Mouse (Mus musculus) limb, embryonic 11.5 days (tissue): ENCODE data around the gene Hist3h2ba. TPM values are rescaled to one million over a fixed set of nuclear protein-coding genes. Genes with fewer than 3 reads are reported as not detected.

ENCODE experiments used
- ATAC-seq: fragments of 200-750 bp; cut with Nextera tagmentation; 2 replicates; pipeline ENCODE4 v1.8.0; 2017; ENCODE audit warnings: low read depth; ENCODE audit not compliant: insufficient number of reproducible peaks, low FRiP score, low TSS enrichment
- DNase-seq: peaks from one replicate; pipeline ENCODE4 v3.0.0-alpha.2; 2015; ENCODE audit warnings: low spot score
- H3K27ac ChIP-seq: fragments of 300-500 bp; sonication (generic); replicated peaks from 2 replicates; pipeline ENCODE4 v1.5.1; 2014; ENCODE audit warnings: low read depth, mild to moderate bottlenecking, low read length
- H3K27me3 ChIP-seq: fragments of 300-500 bp; sonication (generic); 2 replicates; pipeline ENCODE4 v1.6.1; 2014; ENCODE audit warnings: mild to moderate bottlenecking, low read length, mixed read lengths; ENCODE audit not compliant: control insufficient read depth, insufficient read depth
- H3K36me3 ChIP-seq: fragments of 300-500 bp; sonication (generic); 2 replicates; pipeline ENCODE4 v1.6.1; 2014; ENCODE audit warnings: mild to moderate bottlenecking, low read length, moderate library complexity, mixed read lengths; ENCODE audit not compliant: control insufficient read depth, insufficient read depth
- H3K4me1 ChIP-seq: fragments of 300-500 bp; sonication (generic); 2 replicates; pipeline ENCODE4 v1.6.1; 2014; ENCODE audit warnings: low read length, mixed read lengths; ENCODE audit not compliant: control insufficient read depth, insufficient read depth
- H3K4me2 ChIP-seq: fragments of 300-500 bp; sonication (generic); 2 replicates; pipeline ENCODE4 v1.6.1; 2014; ENCODE audit warnings: low read depth, mild to moderate bottlenecking, moderate library complexity; ENCODE audit not compliant: severe bottlenecking
- H3K4me3 ChIP-seq: fragments of 300-500 bp; sonication (generic); 2 replicates; pipeline ENCODE4 v1.5.1; 2014; ENCODE audit warnings: low read depth, low read length
- H3K9ac ChIP-seq: fragments of 300-500 bp; sonication (generic); 2 replicates; pipeline ENCODE4 v1.6.1; 2014; ENCODE audit warnings: mild to moderate bottlenecking, low read length
- H3K9me3 ChIP-seq: fragments of 300-500 bp; sonication (generic); 2 replicates; pipeline ENCODE4 v1.6.1; 2016; ENCODE audit warnings: low read length; ENCODE audit not compliant: control insufficient read depth
- WGBS: fragments of 180-500 bp; shearing (Covaris S2); extraction: QIAGEN DNeasy Blood & Tissue Kit; methylation state at CpG from one replicate; pipeline ENCODE4 v1.1.7; 2014; 5-methylcytosine and 5-hydroxymethylcytosine counted together
- microRNA-seq: library from miRNA; unstranded; fragments of <30 nt; microRNA quantifications from one replicate; pipeline ENCODE4, GENCODE M21; 2016
- polyA plus RNA-seq: library from polyadenylated mRNA; unstranded; fragments of >200 nt; fragmentation: Nextera tagmentation; extraction: Ambion mirVana; gene quantifications from 2 replicates; pipeline ENCODE4 v1.2.1, GENCODE M21; 2014

Hist3h2ba gene
- polyA plus RNA-seq, 1 experiment from 2014 or later = 11.1 TPM

GRCm38 (mm10) chr11:58993091-58993670, 44.5 kb downstream of the Hist3h2ba start:
- no peaks in the 10 kb centered on the region for H3K4me1 ChIP-seq
- no peak overlapping the region for H3K4me3 ChIP-seq
- ATAC-seq (no peak), DNase-seq (no peak)
- 71% methylated on average over 6 of the region's 6 CpGs for WGBS
- peaks cover 15% of the 10 kb centered on the region for H3K27me3 ChIP-seq
- no peak overlapping the region for H3K4me2 ChIP-seq
- no peak overlapping the region for H3K27ac ChIP-seq
- H3K36me3 ChIP-seq = peaks cover 7% of the 10 kb centered on the region; the same call in 1 of the 2 replicates
- H3K9ac ChIP-seq = no peak overlapping the region
- H3K9me3 ChIP-seq = no peaks in the 10 kb centered on the region

DNA sequence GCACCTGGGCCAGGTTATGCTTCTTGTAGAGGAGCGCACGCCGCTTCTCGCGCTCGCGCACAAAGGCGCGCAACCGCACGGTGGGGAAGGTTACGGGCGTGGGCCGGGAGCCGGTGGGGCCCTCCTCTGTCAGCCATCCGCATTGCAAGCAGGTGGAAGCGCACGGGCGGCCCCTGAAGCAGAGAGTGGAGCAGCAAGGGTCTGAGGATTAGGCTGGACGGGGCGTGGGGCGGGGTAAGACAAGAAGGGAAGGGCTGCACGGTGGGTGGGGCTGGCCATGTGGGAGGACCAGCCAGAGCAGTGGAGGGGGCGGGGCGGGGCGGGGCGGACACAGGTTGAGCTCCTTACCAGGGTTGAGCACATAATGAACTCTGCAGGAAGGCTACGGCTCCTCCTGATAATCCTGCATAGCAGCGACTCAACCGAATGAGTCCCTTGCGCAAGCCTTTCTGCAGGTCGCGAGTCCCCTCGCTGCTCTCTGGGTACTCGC, 45.7 kb downstream of the Hist3h2ba start:
- no peak overlapping the region for H3K27ac ChIP-seq
- 3% methylated on average over 35 of the region's 35 CpGs for WGBS
- H3K4me1 ChIP-seq = no peaks in the 10 kb centered on the region

DNA sequence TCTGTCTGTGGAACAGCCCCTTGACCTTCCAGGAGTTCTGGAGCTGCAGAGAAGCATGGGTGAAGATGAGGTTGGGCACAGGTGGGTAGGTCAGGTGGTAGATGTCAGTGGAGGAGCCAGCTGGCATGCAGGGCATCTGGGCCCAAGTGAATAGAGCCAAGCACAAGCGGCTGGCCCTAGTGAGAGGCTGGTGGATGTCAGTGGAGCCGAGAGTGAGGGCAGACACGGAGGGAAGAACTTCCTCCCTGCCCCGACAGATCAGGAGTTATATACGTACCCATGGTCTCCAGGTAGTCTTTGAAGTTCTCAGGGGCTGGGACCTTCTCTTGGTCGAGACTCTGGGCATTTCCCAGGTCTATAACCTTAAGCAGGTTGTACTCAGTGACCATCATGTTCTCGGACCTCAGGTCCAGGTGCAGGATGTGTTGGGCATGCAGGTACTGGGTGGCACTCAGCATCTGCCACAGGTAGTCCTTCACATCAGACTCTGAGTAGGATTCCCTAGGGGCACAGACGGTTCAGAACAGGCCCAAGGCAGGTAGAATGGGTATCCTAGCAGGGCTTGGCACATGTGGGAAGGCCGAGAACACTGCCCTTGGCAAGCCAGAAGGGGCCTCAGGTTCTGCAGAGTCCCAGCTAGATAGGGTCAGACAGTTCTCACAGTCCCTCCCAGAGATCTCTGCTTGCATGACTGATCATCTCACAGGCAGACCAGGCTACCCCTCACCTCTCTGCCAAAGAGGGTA, 46.5 kb downstream of the Hist3h2ba start:
- Histone ChIP-seq H3K27me3 (peaks cover 15% of the 10 kb centered on the region), H3K4me2 (0 out of 2 replicates have a peak overlapping the region, but pooled peaks have one; percentile 57), H3K9me3 (no peaks in the 10 kb centered on the region), H3K4me1 (no peaks in the 10 kb centered on the region), H3K27ac (no peak overlapping the region), H3K4me3 (no peak overlapping the region), H3K9ac (no peak overlapping the region), H3K36me3 (peaks cover 4% of the 10 kb centered on the region; the same call in 1 of the 2 replicates)
- WGBS = 77% methylated on average over 9 of the region's 9 CpGs
- no peak for DNase-seq
- ATAC-seq = no peak

More for the DNA sequence above, 45.7 kb downstream of the Hist3h2ba start:
- Histone ChIP-seq H3K36me3 (peaks cover 4% of the 10 kb centered on the region; the same call in 1 of the 2 replicates), H3K9ac (no peak overlapping the region; the same call in 1 of the 2 replicates), H3K4me2 (peak overlapping the region; percentile 57), H3K4me3 (peak overlapping the region; percentile 27), H3K27me3 (peaks cover 15% of the 10 kb centered on the region), H3K9me3 (no peaks in the 10 kb centered on the region)
- DNase-seq = peak; percentile 72
- ATAC-seq = peak; percentile 76; the same call in 1 of the 2 replicates

GRCm38 (mm10) chr11:58995807-58996370, 47.2 kb downstream of the Hist3h2ba start:
- no peak overlapping the region for H3K4me2 ChIP-seq
- no peak for DNase-seq
- no peak overlapping the region for H3K9ac ChIP-seq
- ATAC-seq = no peak
- 56% methylated on average over 12 of the region's 12 CpGs for WGBS
- H3K27me3 ChIP-seq = peaks cover 15% of the 10 kb centered on the region
- H3K36me3 ChIP-seq = no peaks in the 10 kb centered on the region; the same call in 1 of the 2 replicates
- H3K27ac ChIP-seq = no peak overlapping the region
- H3K4me1 ChIP-seq = no peaks in the 10 kb centered on the region
- H3K4me3 ChIP-seq = no peak overlapping the region
- H3K9me3 ChIP-seq = no peaks in the 10 kb centered on the region

- Histone ChIP-seq H3K27ac (no peak overlapping the region), H3K4me1 (no peaks in the 10 kb centered on the region), H3K4me3 (no peak overlapping the region), H3K9ac (no peak overlapping the region), H3K9me3 (no peaks in the 10 kb centered on the region), H3K4me2 (no peak overlapping the region), H3K27me3 (peaks cover 15% of the 10 kb centered on the region), H3K36me3 (no peaks in the 10 kb centered on the region)
- DNase-seq = no peak
- ATAC-seq = no peak
- WGBS = 93% methylated on average over 5 of the region's 5 CpGs
These were observed 48.8 kb downstream of the Hist3h2ba start for GRCm38 (mm10) chr11:58997541-58997940.

Small RNAs within 50 kb of the gene (microRNA-seq; reads per million reads assigned to microRNA genes)
- gene Gm44313 = not detected

Other genes starting within 250 kb of the Hist3h2ba start
- gene Olfr319, start 249.8 kb upstream of the Hist3h2ba start, polyA plus RNA-seq = not detected in 2 replicates
- gene Olfr318, start 224.9 kb upstream of the Hist3h2ba start, polyA plus RNA-seq = not detected in 2 replicates
- 0.07 TPM in 1 of 2 replicates, not detected in the other for gene Olfr317, start 209.7 kb upstream of the Hist3h2ba start, polyA plus RNA-seq
- gene Olfr316, start 196.2 kb upstream of the Hist3h2ba start, polyA plus RNA-seq = not detected in 2 replicates
- not detected in 2 replicates for gene Olfr315, start 175.7 kb upstream of the Hist3h2ba start, polyA plus RNA-seq
- gene Olfr314, start 166.0 kb upstream of the Hist3h2ba start, polyA plus RNA-seq = not detected in 2 replicates
- gene Fam183b, start 147.0 kb upstream of the Hist3h2ba start, polyA plus RNA-seq = not detected in 2 replicates
- gene Olfr313, start 133.9 kb upstream of the Hist3h2ba start, polyA plus RNA-seq = not detected in 2 replicates
- gene Olfr312, start 119.7 kb upstream of the Hist3h2ba start, polyA plus RNA-seq = not detected in 2 replicates
- gene Olfr311, start 109.7 kb upstream of the Hist3h2ba start, polyA plus RNA-seq = not detected in 2 replicates
- gene Gm12258, start 101.8 kb upstream of the Hist3h2ba start, polyA plus RNA-seq = 12.0 and 15.2 TPM in 2 replicates
- gene 2810021J22Rik, start 81.7 kb upstream of the Hist3h2ba start, polyA plus RNA-seq = 9.4 and 10.4 TPM in 2 replicates
- 8.7 and 11.1 TPM in 2 replicates for gene Zfp39, start 44.7 kb upstream of the Hist3h2ba start, polyA plus RNA-seq
- gene Btnl10, start 31.0 kb upstream of the Hist3h2ba start, polyA plus RNA-seq = not detected in 2 replicates
- 269 and 275 TPM in 2 replicates for gene Rnf187, start 10.0 kb upstream of the Hist3h2ba start, polyA plus RNA-seq
- gene Hist3h2a, start 5.8 kb downstream of the Hist3h2ba start, polyA plus RNA-seq = 17.9 and 19.2 TPM in 2 replicates
- 0.25 and 0.27 TPM in 2 replicates for gene Trim17, start 5.8 kb downstream of the Hist3h2ba start, polyA plus RNA-seq
- 19.0 and 20.5 TPM in 2 replicates for gene Trim11, start 29.2 kb downstream of the Hist3h2ba start, polyA plus RNA-seq
- 0.08 and 0.18 TPM in 2 replicates for gene Obscn, start 187.5 kb downstream of the Hist3h2ba start, polyA plus RNA-seq
- gene Iba57, start 214.8 kb downstream of the Hist3h2ba start, polyA plus RNA-seq = 1.5 and 2.1 TPM in 2 replicates
- gene Gjc2, start 234.3 kb downstream of the Hist3h2ba start, polyA plus RNA-seq = 0.15 and 0.20 TPM in 2 replicates
- gene Guk1, start 243.3 kb downstream of the Hist3h2ba start, polyA plus RNA-seq = 136 and 149 TPM in 2 replicates